Mouse (Mus musculus): Measurements from ENCODE around the gene Panx3.

GRCm38 (mm10) chr9:37656439-37656881 lies 12.6 kb downstream of the Panx3 start:
- no peak for TF ChIP-seq CTCF (IDR thresholded peaks at IDR 0.05 in 2 of 3, conservative IDR thresholded peaks at IDR 0.05 in 1 of 3; ENCODE audit: control insufficient read depth in 1 of 3, insufficient read depth in 1 of 3, low read depth in 2 of 3, low read length in 3 of 3, poor library complexity in 1 of 3, severe bottlenecking in 1 of 3)
- no peak for TF ChIP-seq CHD1 (IDR thresholded peaks at IDR 0.05; ENCODE audit: low read depth, low read length)
- TF ChIP-seq POLR2AphosphoS2 (IDR thresholded peaks at IDR 0.05; ENCODE audit: low read length) = no peak
- TF ChIP-seq TCF12 (IDR thresholded peaks at IDR 0.05; ENCODE audit: low read depth, low read length) = no peak
- TF ChIP-seq TBP (IDR thresholded peaks at IDR 0.05; ENCODE audit: low read depth, low read length) = no peak
- TF ChIP-seq POLR2A (IDR thresholded peaks at IDR 0.05; ENCODE audit: control insufficient read depth in 1 of 2, insufficient read depth in 1 of 2, low read depth in 1 of 2, low read length in 2 of 2, poor library complexity in 1 of 2) = no peak
- TF ChIP-seq GATA1 (IDR thresholded peaks at IDR 0.05; ENCODE audit: low read depth, low read length) = no peak
